Mouse (Mus musculus): ENCODE results near the gene Stam. TPM values are rescaled to one million over a fixed set of nuclear protein-coding genes. Genes with fewer than 3 reads are reported as not detected.
A peak's percentile ranks its signal among the peaks of the same experiment; 100 is the strongest.

The Stam gene
- total and polyA plus RNA-seq, 2 experiments from 2014 or later = 29.9 to 42.7 TPM

DNA sequence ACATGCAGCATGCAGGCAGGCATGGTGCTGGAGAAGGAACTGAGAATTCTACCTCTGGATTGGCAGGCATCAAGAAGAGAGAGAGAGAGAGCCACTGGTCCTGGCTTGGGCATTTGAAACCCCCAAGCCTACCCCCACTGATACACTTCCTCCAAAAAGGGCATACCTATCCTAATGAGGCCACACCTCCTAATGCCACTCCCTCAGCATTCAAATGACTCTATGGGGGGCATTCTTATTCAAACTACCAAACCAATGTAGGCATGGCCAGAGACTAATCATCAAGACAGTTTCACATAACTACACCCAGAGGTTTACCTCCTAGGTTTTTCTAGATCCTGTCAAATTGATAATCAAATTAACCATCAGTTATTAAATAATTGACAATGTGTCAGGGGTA, 93.8 kb downstream of the Stam start:
- H3K4me3 ChIP-seq (ENCODE audit: low read depth, low read length) = no peak overlapping the region
- no peak overlapping the region for H3K4me2 ChIP-seq (ENCODE audit: low read depth, low read length)
- H3K4me1 ChIP-seq (ENCODE audit: control insufficient read depth, insufficient read depth) = peaks cover 12% of the 10 kb centered on the region
- H3K9ac ChIP-seq (replicated peaks; ENCODE audit: low read depth, low read length) = no peak overlapping the region
- no peaks in the 10 kb centered on the region for H3K27me3 ChIP-seq (ENCODE audit: control insufficient read depth, insufficient read depth, low read length)
- ATAC-seq (ENCODE audit: insufficient read depth, low read depth) = no peak
- no peak for TF ChIP-seq CTCF (IDR thresholded peaks at IDR 0.05; ENCODE audit: low read depth)
- TF ChIP-seq EP300 (IDR thresholded peaks at IDR 0.05; ENCODE audit: low read depth) = no peak
- H3K36me3 ChIP-seq (replicated peaks; ENCODE audit: control insufficient read depth, insufficient read depth, low read length) = no peaks in the 10 kb centered on the region
- no peak overlapping the region for H3K27ac ChIP-seq (ENCODE audit: low read depth)
- H3K9me3 ChIP-seq (replicated peaks; ENCODE audit: control insufficient read depth, low read length) = no peaks in the 10 kb centered on the region
- no peak for DNase-seq (ENCODE audit: low spot score)

DNA sequence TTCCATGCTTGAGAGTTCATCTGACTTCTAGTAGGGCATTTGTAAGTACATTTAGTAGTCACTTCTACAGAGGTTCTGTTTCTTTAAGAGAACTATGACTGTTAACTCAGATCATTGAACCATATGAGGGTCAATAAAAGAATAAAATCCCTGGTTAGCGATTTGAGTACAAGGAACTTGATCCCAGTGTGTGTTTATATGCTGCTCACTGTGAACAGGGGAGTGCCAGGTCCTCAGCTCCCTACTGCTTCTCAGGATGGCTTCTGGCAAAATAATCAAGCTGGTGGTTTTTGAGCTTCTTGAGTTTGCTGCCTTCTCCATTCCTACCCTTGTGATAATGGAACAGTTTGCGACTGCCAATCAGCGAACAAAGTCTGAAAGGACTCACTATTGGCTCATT, 100.4 kb downstream of the Stam start, which contains the start of gene Tmem236:
TSS of gene Tmem236 (plus strand) at position 190 of the 400 bp plus-strand sequence.
- Histone ChIP-seq H3K4me2 (ENCODE audit: low read depth, low read length) (no peak within 1 kb of the TSS), H3K4me3 (ENCODE audit: low read depth, low read length) (no peak within 1 kb of the TSS), H3K9ac (replicated peaks; ENCODE audit: low read depth, low read length) (no peak within 1 kb of the TSS), H3K36me3 (replicated peaks; ENCODE audit: control insufficient read depth, insufficient read depth, low read length) (no peaks in the 10 kb centered on the region), H3K9me3 (replicated peaks; ENCODE audit: control insufficient read depth, low read length) (no peaks in the 10 kb centered on the region), H3K4me1 (ENCODE audit: control insufficient read depth, insufficient read depth) (no peaks in the 10 kb centered on the region), H3K27me3 (ENCODE audit: control insufficient read depth, insufficient read depth, low read length) (no peaks in the 10 kb centered on the region), H3K27ac (ENCODE audit: low read depth) (no peak within 1 kb of the TSS)
- 79% methylated on average over 3 of the region's 3 CpGs for WGBS
- DNase-seq (ENCODE audit: low spot score) (no peak), ATAC-seq (ENCODE audit: insufficient read depth, low read depth) (no peak)
- TF ChIP-seq CTCF (IDR thresholded peaks at IDR 0.05; ENCODE audit: low read depth) (no peak), EP300 (IDR thresholded peaks at IDR 0.05; ENCODE audit: low read depth) (no peak)

GRCm38 (mm10) chr2:14176460-14177193, 102.7 kb downstream of the Stam start:
- ATAC-seq (ENCODE audit: insufficient read depth, low read depth) (no peak), DNase-seq (ENCODE audit: low spot score) (no peak)
- Histone ChIP-seq H3K9ac (replicated peaks; ENCODE audit: low read depth, low read length) (no peak overlapping the region), H3K4me3 (ENCODE audit: low read depth, low read length) (no peak overlapping the region), H3K36me3 (replicated peaks; ENCODE audit: control insufficient read depth, insufficient read depth, low read length) (no peaks in the 10 kb centered on the region), H3K9me3 (replicated peaks; ENCODE audit: control insufficient read depth, low read length) (no peaks in the 10 kb centered on the region), H3K4me1 (ENCODE audit: control insufficient read depth, insufficient read depth) (no peaks in the 10 kb centered on the region), H3K27ac (ENCODE audit: low read depth) (no peak overlapping the region), H3K27me3 (ENCODE audit: control insufficient read depth, insufficient read depth, low read length) (no peaks in the 10 kb centered on the region), H3K4me2 (ENCODE audit: low read depth, low read length) (no peak overlapping the region)
- WGBS = 68% methylated on average over 2 of the region's 2 CpGs
- TF ChIP-seq CTCF (IDR thresholded peaks at IDR 0.05; ENCODE audit: low read depth) (no peak), EP300 (IDR thresholded peaks at IDR 0.05; ENCODE audit: low read depth) (no peak)

DNA sequence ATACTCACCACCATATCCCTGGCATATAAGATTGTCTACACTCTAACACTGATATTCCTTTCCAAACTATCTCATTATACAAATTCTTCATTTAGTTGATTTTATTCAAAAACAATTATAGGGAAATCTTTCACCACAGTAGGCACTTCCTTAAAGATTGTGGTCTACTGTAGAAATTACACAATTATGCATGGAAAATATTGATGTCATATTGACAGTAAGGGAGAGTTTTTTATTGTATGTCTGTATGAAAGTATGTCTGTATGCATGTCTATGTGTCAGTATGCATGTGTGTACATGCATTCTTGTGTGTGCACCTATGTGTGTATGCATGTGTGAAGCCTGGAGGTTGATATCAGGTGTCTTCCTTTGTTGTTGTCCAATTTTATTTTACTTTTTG, 110.5 kb downstream of the Stam start:
- Histone ChIP-seq H3K4me3 (ENCODE audit: low read depth, low read length) (no peak overlapping the region), H3K4me2 (ENCODE audit: low read depth, low read length) (no peak overlapping the region), H3K36me3 (replicated peaks; ENCODE audit: control insufficient read depth, insufficient read depth, low read length) (no peaks in the 10 kb centered on the region), H3K9ac (replicated peaks; ENCODE audit: low read depth, low read length) (no peak overlapping the region), H3K9me3 (replicated peaks; ENCODE audit: control insufficient read depth, low read length) (no peaks in the 10 kb centered on the region), H3K27ac (ENCODE audit: low read depth) (no peak overlapping the region), H3K27me3 (ENCODE audit: control insufficient read depth, insufficient read depth, low read length) (no peaks in the 10 kb centered on the region), H3K4me1 (ENCODE audit: control insufficient read depth, insufficient read depth) (no peaks in the 10 kb centered on the region)
- no peak for ATAC-seq (ENCODE audit: insufficient read depth, low read depth)
- DNase-seq (ENCODE audit: low spot score) = no peak
- no peak for TF ChIP-seq CTCF (IDR thresholded peaks at IDR 0.05; ENCODE audit: low read depth)
- no peak for TF ChIP-seq EP300 (IDR thresholded peaks at IDR 0.05; ENCODE audit: low read depth)

GRCm38 (mm10) chr2:14190684-14191083, 116.8 kb downstream of the Stam start:
- Histone ChIP-seq H3K9me3 (replicated peaks; ENCODE audit: control insufficient read depth, low read length) (no peaks in the 10 kb centered on the region), H3K27ac (ENCODE audit: low read depth) (no peak overlapping the region), H3K27me3 (ENCODE audit: control insufficient read depth, insufficient read depth, low read length) (no peaks in the 10 kb centered on the region), H3K9ac (replicated peaks; ENCODE audit: low read depth, low read length) (no peak overlapping the region), H3K4me1 (ENCODE audit: control insufficient read depth, insufficient read depth) (no peaks in the 10 kb centered on the region), H3K36me3 (replicated peaks; ENCODE audit: control insufficient read depth, insufficient read depth, low read length) (no peaks in the 10 kb centered on the region), H3K4me3 (ENCODE audit: low read depth, low read length) (no peak overlapping the region), H3K4me2 (ENCODE audit: low read depth, low read length) (no peak overlapping the region)
- DNase-seq (ENCODE audit: low spot score) = peak; percentile 9
- no peak for ATAC-seq (ENCODE audit: insufficient read depth, low read depth)
- WGBS = 41% methylated on average over 4 of the region's 4 CpGs
- TF ChIP-seq EP300 (IDR thresholded peaks at IDR 0.05; ENCODE audit: low read depth) = no peak
- TF ChIP-seq CTCF (IDR thresholded peaks at IDR 0.05; ENCODE audit: low read depth) = no peak

DNA sequence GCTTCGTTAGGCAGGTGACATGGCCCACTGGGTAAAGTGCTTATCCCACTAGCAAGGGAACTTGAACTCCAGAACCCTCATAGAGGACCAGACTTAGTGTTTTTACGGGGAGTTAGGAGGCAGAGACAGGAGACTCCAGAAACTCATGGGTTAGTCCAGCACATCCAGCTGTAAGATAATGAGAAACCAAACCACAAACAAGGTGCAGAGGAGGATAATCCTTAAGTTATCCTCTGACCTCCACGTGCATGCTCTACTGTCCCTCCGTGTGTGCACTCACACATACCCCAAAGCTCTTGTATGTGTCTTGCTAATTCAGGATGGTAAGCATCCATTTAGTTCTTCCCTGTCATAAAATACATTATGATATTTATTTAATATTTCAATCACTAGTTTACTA, 117.7 kb downstream of the Stam start:
- WGBS = 83% methylated on average over 4 of the region's 4 CpGs
- no peak overlapping the region for H3K4me3 ChIP-seq (ENCODE audit: low read depth, low read length)
- H3K27me3 ChIP-seq (ENCODE audit: control insufficient read depth, insufficient read depth, low read length) = no peaks in the 10 kb centered on the region
- ATAC-seq (ENCODE audit: insufficient read depth, low read depth) (no peak), DNase-seq (ENCODE audit: low spot score) (no peak)
- no peaks in the 10 kb centered on the region for H3K36me3 ChIP-seq (replicated peaks; ENCODE audit: control insufficient read depth, insufficient read depth, low read length)
- no peaks in the 10 kb centered on the region for H3K4me1 ChIP-seq (ENCODE audit: control insufficient read depth, insufficient read depth)
- H3K9me3 ChIP-seq (replicated peaks; ENCODE audit: control insufficient read depth, low read length) = no peaks in the 10 kb centered on the region
- TF ChIP-seq CTCF (IDR thresholded peaks at IDR 0.05; ENCODE audit: low read depth) = no peak
- TF ChIP-seq EP300 (IDR thresholded peaks at IDR 0.05; ENCODE audit: low read depth) = no peak
- H3K9ac ChIP-seq (replicated peaks; ENCODE audit: low read depth, low read length) = no peak overlapping the region
- H3K4me2 ChIP-seq (ENCODE audit: low read depth, low read length) = no peak overlapping the region
- H3K27ac ChIP-seq (ENCODE audit: low read depth) = no peak overlapping the region

Data from heart, postnatal 0 days (tissue).